Mouse (Mus musculus) olfactory bulb, adult 2 months (tissue): ENCODE results near the gene Rab38.

Experiments
- CTCF ChIP-seq: fragments of 200-500 bp; IDR thresholded peaks from 2 replicates; pipeline ENCODE4 v1.5.1; 2012; ENCODE audit warnings: low read depth, mild to moderate bottlenecking, low read length, moderate library complexity; ENCODE audit not compliant: insufficient read depth
- POLR2A ChIP-seq: fragments of 200-500 bp; IDR thresholded peaks from 2 replicates; pipeline ENCODE4 v1.6.1; 2012; ENCODE audit warnings: mild to moderate bottlenecking, low read depth, low read length, moderate library complexity; ENCODE audit not compliant: insufficient read depth

DNA sequence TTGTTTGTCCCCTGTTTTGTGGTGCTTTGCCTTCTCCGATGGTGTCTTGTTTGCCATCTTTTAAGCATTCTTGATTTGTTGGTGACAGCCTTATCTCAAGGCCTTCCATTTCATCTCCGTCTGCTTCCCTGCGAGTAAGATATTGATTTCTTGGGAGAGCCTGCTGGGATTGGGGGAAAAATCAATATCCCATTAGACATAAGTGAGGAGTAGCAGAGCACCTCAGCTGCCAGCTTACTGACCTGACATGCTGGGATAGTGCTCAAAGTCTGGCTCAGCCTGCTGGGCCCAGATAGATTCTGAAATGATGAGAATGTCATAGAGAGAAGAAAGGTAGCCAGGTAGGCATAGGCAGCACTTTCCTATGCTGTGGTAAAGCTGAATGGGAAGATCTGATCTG, 37.7 kb downstream of the Rab38 start:
- TF ChIP-seq CTCF (no peak), POLR2A (no peak)
